Mouse (Mus musculus): ENCODE results near the gene Prdm1.

DNA sequence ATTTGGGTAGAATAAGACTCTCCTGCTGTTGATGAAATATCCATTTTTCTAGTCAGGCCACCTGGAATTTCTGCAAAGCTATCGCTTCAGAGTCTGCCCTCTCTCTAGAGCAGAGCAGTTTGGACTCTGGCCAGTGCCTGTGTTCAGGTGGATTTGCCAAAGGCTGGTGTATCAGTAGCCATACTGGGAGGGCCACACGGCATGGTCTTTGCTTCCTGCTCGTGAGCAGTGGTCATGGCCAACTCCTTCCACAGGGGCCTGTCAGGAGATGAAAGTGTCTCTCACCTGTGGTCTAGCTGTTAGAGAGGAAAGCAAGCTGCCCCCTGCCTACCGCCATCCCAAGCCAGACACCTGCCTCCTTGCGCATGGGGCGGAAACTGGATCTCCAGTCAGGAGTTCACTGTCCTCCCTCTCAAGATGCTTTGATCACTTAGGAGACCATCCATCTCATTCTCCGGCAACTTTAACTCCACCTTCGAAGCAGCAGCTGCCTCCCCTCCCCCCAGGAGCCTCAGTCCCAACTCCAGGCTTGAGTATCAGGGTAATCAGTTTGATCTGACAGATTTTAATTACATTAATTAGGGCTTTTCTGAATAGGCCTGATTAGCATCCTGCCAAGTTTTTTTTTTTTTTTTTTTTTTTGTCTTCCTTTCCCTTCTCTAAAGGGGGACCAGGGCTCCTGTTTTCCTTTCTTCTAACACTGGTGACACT lies 35.3 kb downstream of the Prdm1 start:
- TF ChIP-seq MAFK (IDR thresholded peaks at IDR 0.05; ENCODE audit: insufficient read depth, low read depth, low read length) (no peak), ZC3H11A (IDR thresholded peaks at IDR 0.05; ENCODE audit: borderline replicate concordance, low read depth, low read length) (no peak), ZNF384 (IDR thresholded peaks at IDR 0.05; ENCODE audit: low read depth, low read length) (no peak), HCFC1 (IDR thresholded peaks at IDR 0.05; ENCODE audit: borderline replicate concordance, insufficient read depth, low read length) (no peak)
